Mouse (Mus musculus) Patski (cell line): ENCODE data around the gene Hist1h3a. TPM values are rescaled to one million over a fixed set of nuclear protein-coding genes. Genes with fewer than 3 reads are reported as not detected.

Experiments used
- ATAC-seq: fragments of 100-300 bp; one replicate; pipeline ENCODE4 v1.8.0; 2021
- CTCF ChIA-PET: fragments of 350-600 bp; sonication (Branson Sonifier 250); formaldehyde crosslinking; loops from one replicate; lab custom pipeline; 2022; ENCODE audit warnings: inconsistent platforms; lab: Charles Lee
- POLR2A ChIA-PET: fragments of 350-600 bp; sonication (Branson Sonifier 250); formaldehyde crosslinking; loops from one replicate; lab custom pipeline; 2022; ENCODE audit warnings: antibody characterized with exemption, inconsistent platforms; lab: Charles Lee
- DNase-seq: peaks from one replicate; pipeline ENCODE4 v3.0.0-alpha.2; 2011; ENCODE audit warnings: low read depth, low spot score
- H3K27me3 ChIP-seq: fragments of 371-371 bp; one replicate; pipeline ENCODE4 v1.5.1; 2021
- CTCF ChIP-seq: fragments of 100-300 bp; IDR thresholded peaks from one replicate; pipeline ENCODE4 v1.5.1; 2021
- in situ Hi-C: fragments of 300-500 bp; cut with MboI; formaldehyde crosslinking; loops from 3 replicates; pipeline ENCODE4 v1.11.1; 2018; ENCODE audit warnings: low pct_unique_long_range_greater_than_20kb, mixed read lengths
- polyA plus RNA-seq: library from polyadenylated mRNA; unstranded; gene quantifications from one replicate; pipeline ENCODE4 v1.2.3, GENCODE M21; 2021

The Hist1h3a gene
- polyA plus RNA-seq, 1 experiment from 2014 or later: 0.18 TPM

- ATAC-seq: no peak
- in situ Hi-C loops: loop anchor here (25.0 kb wide), 1 partner anchor 1982 kb away; the partner anchor contains the start of genes Hist1h1b, Hist1h2an, Hist1h2bp and Hist1h3i
- CTCF ChIA-PET: interaction anchor here (0.7 kb wide), 1 partner anchor 1763 kb away, joined by 3 read pairs; no protein-coding TSS in a partner anchor
- TF ChIP-seq CTCF: no peak
- POLR2A ChIA-PET: interaction anchor here (0.9 kb wide), 1 partner anchor 187 kb away, joined by 3 read pairs; no protein-coding TSS in a partner anchor
- DNase-seq: no peak
- H3K27me3 ChIP-seq: no peaks in the 10 kb centered on the region
Measured at GRCm38 (mm10) chr13:23768834-23769397, 6.7 kb upstream of the Hist1h3a start.

- ChIA-PET POLR2A (no interaction called here), CTCF (no interaction called here)
- no peak for TF ChIP-seq CTCF
- ATAC-seq (no peak), DNase-seq (no peak)
- no peaks in the 10 kb centered on the region for H3K27me3 ChIP-seq
- in situ Hi-C loops: loop anchor here (25.0 kb wide), 1 partner anchor 1979 kb away; the partner anchor contains the start of genes Hist1h1b, Hist1h2an, Hist1h2bp and Hist1h3i
Measured at GRCm38 (mm10) chr13:23766772-23767171, 4.6 kb upstream of the Hist1h3a start.

GRCm38 (mm10) chr13:23765172-23765513 is 3.0 kb upstream of the Hist1h3a start:
- TF ChIP-seq CTCF: no peak
- DNase-seq (no peak), ATAC-seq (no peak)
- in situ Hi-C loops: loop anchor here (25.0 kb wide), 1 partner anchor 1978 kb away; the partner anchor contains the start of genes Hist1h1b, Hist1h2an, Hist1h2bp and Hist1h3i
- no peaks in the 10 kb centered on the region for H3K27me3 ChIP-seq
- ChIA-PET POLR2A (no interaction called here), CTCF (no interaction called here)

- POLR2A ChIA-PET: no interaction called here
- ATAC-seq (no peak), DNase-seq (no peak)
- CTCF ChIA-PET: no interaction called here
- no peaks in the 10 kb centered on the region for H3K27me3 ChIP-seq
- in situ Hi-C loops: loop anchor here (25.0 kb wide), 1 partner anchor 1977 kb away; the partner anchor contains the start of genes Hist1h1b, Hist1h2an, Hist1h2bp and Hist1h3i
- TF ChIP-seq CTCF: no peak
Measured at GRCm38 (mm10) chr13:23764324-23765171, 2.4 kb upstream of the Hist1h3a start.

- ATAC-seq: peak; percentile 52
Measured at GRCm38 (mm10) chr13:23763586-23764323, 1.6 kb upstream of the Hist1h3a start, which contains the start of gene Hist1h1a. Gene Hist1h1a, plus strand, starts transcription at chr13:23763666.

GRCm38 (mm10) chr13:23763242-23763585 is 1.0 kb upstream of the Hist1h3a start:
- DNase-seq: no peak
- ChIA-PET CTCF (interaction anchor here (1.2 kb wide), 1 partner anchor 10 kb away, joined by 4 read pairs; no protein-coding TSS in a partner anchor), POLR2A (interaction anchor here (0.9 to 1.7 kb wide), 3 partner anchors 9 to 22 kb away, joined by 3 to 4 read pairs (median 4); no protein-coding TSS in a partner anchor)
- no peak for TF ChIP-seq CTCF
- in situ Hi-C loops: loop anchor here (25.0 kb wide), 1 partner anchor 1976 kb away; the partner anchor contains the start of genes Hist1h1b, Hist1h2an, Hist1h2bp and Hist1h3i
- ATAC-seq: no peak
- H3K27me3 ChIP-seq: no peaks in the 10 kb centered on the region

More at GRCm38 (mm10) chr13:23763586-23764323, 1.6 kb upstream of the Hist1h3a start, which contains the start of gene Hist1h1a:
- no peak for TF ChIP-seq CTCF
- H3K27me3 ChIP-seq: no peaks in the 10 kb centered on the region
- ChIA-PET POLR2A (interaction anchor here (0.9 to 1.7 kb wide), 3 partner anchors 9 to 23 kb away, joined by 3 to 4 read pairs (median 4); no protein-coding TSS in a partner anchor), CTCF (interaction anchor here (1.2 kb wide), 1 partner anchor 10 kb away, joined by 4 read pairs; no protein-coding TSS in a partner anchor)
- DNase-seq: peak; percentile 64
- in situ Hi-C loops: loop anchor here (25.0 kb wide), 1 partner anchor 1976 kb away; the partner anchor contains the start of genes Hist1h1b, Hist1h2an, Hist1h2bp and Hist1h3i

GRCm38 (mm10) chr13:23760972-23761864 is 968 bp downstream of the Hist1h3a start, which contains the start of gene Hist1h4a:
Gene Hist1h4a, minus strand, starts transcription at chr13:23761230.
- H3K27me3 ChIP-seq: no peaks in the 10 kb centered on the region
- peak; percentile 32 for ATAC-seq
- DNase-seq: peak; percentile 94
- TF ChIP-seq CTCF: no peak
- in situ Hi-C loops: loop anchor here (25.0 kb wide), 1 partner anchor 1974 kb away; the partner anchor contains the start of genes Hist1h1b, Hist1h2an, Hist1h2bp and Hist1h3i
- ChIA-PET POLR2A (interaction anchor here (0.7 kb wide), 1 partner anchor 10 kb away, joined by 3 read pairs; the partner anchor contains the start of gene Hist1h3b), CTCF (no interaction called here)

- TF ChIP-seq CTCF: no peak
- in situ Hi-C loops: loop anchor here (25.0 kb wide), 1 partner anchor 1973 kb away; the partner anchor contains the start of genes Hist1h1b, Hist1h2an, Hist1h2bp and Hist1h3i
- ChIA-PET POLR2A (no interaction called here), CTCF (interaction anchor here (0.9 to 1.5 kb wide), 2 partner anchors 13 to 24 kb away, joined by 3 read pairs; partner anchors contain the start of gene Hist1h2bb)
- DNase-seq (no peak), ATAC-seq (no peak)
- no peaks in the 10 kb centered on the region for H3K27me3 ChIP-seq
Measured at GRCm38 (mm10) chr13:23760240-23760971, 1.8 kb downstream of the Hist1h3a start.
